Mouse (Mus musculus): ENCODE measurements around the gene Rapgef5. TPM values are rescaled to one million over a fixed set of nuclear protein-coding genes. Genes with fewer than 3 reads are reported as not detected.

Gene Rapgef5
- polyA plus RNA-seq, 1 experiment from 2014 or later = 7.7 TPM

DNA sequence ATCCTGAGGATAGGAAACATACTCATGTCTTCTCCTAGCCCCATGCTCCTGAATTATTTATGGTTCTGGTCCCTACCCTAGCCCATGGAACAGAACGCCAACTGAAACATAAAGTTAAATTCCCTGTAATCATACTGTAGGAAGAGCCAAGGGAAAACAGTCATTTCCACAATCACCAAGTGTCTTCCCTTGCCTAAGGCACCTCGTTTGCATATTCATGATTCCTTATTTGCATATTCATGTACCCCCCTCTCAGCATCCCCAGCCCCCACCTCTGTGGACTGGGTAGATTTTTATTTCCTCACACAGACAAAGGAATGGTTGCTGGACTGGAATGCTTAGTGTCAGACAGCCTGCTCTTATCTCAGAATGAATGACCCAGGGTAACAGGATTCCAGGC lies 220.6 kb downstream of the Rapgef5 start:
- Histone ChIP-seq H3K27me3 (ENCODE audit: control insufficient read depth, insufficient read depth, low read length) (no peaks in the 10 kb centered on the region), H3K4me1 (ENCODE audit: control insufficient read depth, insufficient read depth, low read length) (no peaks in the 10 kb centered on the region), H3K4me3 (ENCODE audit: low read depth, low read length) (no peak overlapping the region), H3K9me3 (replicated peaks; ENCODE audit: control insufficient read depth, low read length) (no peaks in the 10 kb centered on the region), H3K4me2 (ENCODE audit: low read depth, low read length) (no peak overlapping the region), H3K9ac (replicated peaks; ENCODE audit: low read length) (no peak overlapping the region), H3K27ac (replicated peaks; ENCODE audit: low read depth, low read length) (no peak overlapping the region), H3K36me3 (replicated peaks; ENCODE audit: control insufficient read depth, insufficient read depth, low read depth, low read length) (no peaks in the 10 kb centered on the region)
- DNase-seq (ENCODE audit: low spot score) (no peak), ATAC-seq (replicated peaks; ENCODE audit: insufficient number of reproducible peaks, low FRiP score, low TSS enrichment, low read depth) (no peak; the same call in 1 of the 2 replicates)
- 67% methylated on average over 2 of the region's 2 CpGs for WGBS

GRCm38 (mm10) chr12:117737332-117738031 lies 221.2 kb downstream of the Rapgef5 start:
- Histone ChIP-seq H3K36me3 (replicated peaks; ENCODE audit: control insufficient read depth, insufficient read depth, low read depth, low read length) (no peaks in the 10 kb centered on the region), H3K9me3 (replicated peaks; ENCODE audit: control insufficient read depth, low read length) (no peaks in the 10 kb centered on the region), H3K4me1 (ENCODE audit: control insufficient read depth, insufficient read depth, low read length) (no peaks in the 10 kb centered on the region), H3K27ac (replicated peaks; ENCODE audit: low read depth, low read length) (no peak overlapping the region), H3K9ac (replicated peaks; ENCODE audit: low read length) (no peak overlapping the region), H3K4me2 (ENCODE audit: low read depth, low read length) (no peak overlapping the region), H3K27me3 (ENCODE audit: control insufficient read depth, insufficient read depth, low read length) (no peaks in the 10 kb centered on the region), H3K4me3 (ENCODE audit: low read depth, low read length) (no peak overlapping the region)
- DNase-seq (ENCODE audit: low spot score) = no peak
- 77% methylated on average over 11 of the region's 11 CpGs for WGBS
- ATAC-seq (replicated peaks; ENCODE audit: insufficient number of reproducible peaks, low FRiP score, low TSS enrichment, low read depth) = no peak

DNA sequence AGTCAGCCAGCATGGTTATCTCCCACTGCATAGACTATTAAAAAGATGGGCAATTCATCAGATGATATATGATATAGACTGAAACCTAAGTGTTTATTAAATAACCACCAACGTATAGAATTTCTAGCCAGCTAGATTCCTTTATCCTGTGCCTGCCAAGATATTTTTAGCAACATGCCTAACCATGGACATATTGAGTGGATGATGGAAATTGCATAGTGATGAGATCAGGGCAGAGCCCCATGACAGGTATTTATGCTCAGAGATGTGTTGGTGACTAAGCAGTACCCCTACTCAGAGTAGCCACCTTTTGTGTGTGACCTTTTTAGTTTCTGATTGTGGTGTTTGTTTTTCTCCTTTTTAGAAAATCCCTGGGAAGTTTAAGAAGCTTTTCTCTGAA lies 226.2 kb downstream of the Rapgef5 start:
- Histone ChIP-seq H3K4me1 (ENCODE audit: control insufficient read depth, insufficient read depth, low read length) (no peaks in the 10 kb centered on the region), H3K9ac (replicated peaks; ENCODE audit: low read length) (no peak overlapping the region), H3K36me3 (replicated peaks; ENCODE audit: control insufficient read depth, insufficient read depth, low read depth, low read length) (no peaks in the 10 kb centered on the region), H3K4me3 (ENCODE audit: low read depth, low read length) (no peak overlapping the region), H3K27ac (replicated peaks; ENCODE audit: low read depth, low read length) (no peak overlapping the region), H3K9me3 (replicated peaks; ENCODE audit: control insufficient read depth, low read length) (no peaks in the 10 kb centered on the region), H3K27me3 (ENCODE audit: control insufficient read depth, insufficient read depth, low read length) (no peaks in the 10 kb centered on the region), H3K4me2 (ENCODE audit: low read depth, low read length) (no peak overlapping the region)
- 70% methylated on average over 1 of the region's 1 CpGs for WGBS
- no peak for ATAC-seq (replicated peaks; ENCODE audit: insufficient number of reproducible peaks, low FRiP score, low TSS enrichment, low read depth)
- DNase-seq (ENCODE audit: low spot score) = no peak

DNA sequence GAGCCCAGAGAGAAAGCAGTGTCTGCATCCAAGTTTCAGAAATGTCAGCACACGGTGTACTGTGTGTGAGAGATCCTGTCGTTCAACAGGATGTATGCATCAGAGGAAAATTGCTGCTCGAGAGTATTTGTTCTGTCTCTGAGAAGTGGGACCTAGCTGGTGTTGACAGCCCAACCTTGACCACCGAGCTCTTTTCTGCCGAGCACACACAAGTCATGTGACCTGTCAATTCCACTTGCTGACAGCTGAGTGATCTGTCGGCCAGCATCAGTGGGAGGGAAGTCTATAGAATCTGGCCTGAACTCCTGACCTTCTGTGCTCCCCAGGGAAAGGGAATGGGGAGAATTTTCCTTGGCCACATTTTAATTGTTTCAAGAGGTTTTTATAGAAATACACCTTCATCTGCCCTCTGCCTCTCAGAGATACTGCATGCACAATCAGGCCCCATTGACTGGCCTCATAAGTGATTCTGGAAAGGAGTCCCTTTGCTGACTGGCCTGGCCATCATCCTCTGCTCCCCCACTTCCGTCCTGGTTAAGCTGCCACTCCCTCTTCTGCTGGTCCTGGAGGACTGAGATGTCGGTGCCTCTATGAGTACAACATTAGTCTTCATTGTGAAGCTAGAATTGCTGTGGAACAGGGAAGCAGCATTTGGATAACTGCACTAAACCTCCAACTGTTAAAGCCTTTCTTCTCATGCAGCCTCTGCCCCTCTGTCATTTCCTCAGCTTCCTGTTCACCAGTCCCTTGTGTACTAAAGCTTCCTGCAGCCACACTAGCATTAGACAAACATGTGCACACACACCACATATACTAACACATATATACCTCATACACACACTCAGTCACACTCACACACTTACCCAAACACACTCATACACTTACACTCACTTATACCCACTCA lies 228.6 kb downstream of the Rapgef5 start:
- H3K9me3 ChIP-seq (replicated peaks; ENCODE audit: control insufficient read depth, low read length) = no peaks in the 10 kb centered on the region
- no peak overlapping the region for H3K9ac ChIP-seq (replicated peaks; ENCODE audit: low read length)
- WGBS = 10% methylated on average over 8 of the region's 8 CpGs
- H3K4me3 ChIP-seq (ENCODE audit: low read depth, low read length) = no peak overlapping the region
- H3K36me3 ChIP-seq (replicated peaks; ENCODE audit: control insufficient read depth, insufficient read depth, low read depth, low read length) = no peaks in the 10 kb centered on the region
- no peaks in the 10 kb centered on the region for H3K4me1 ChIP-seq (ENCODE audit: control insufficient read depth, insufficient read depth, low read length)
- no peaks in the 10 kb centered on the region for H3K27me3 ChIP-seq (ENCODE audit: control insufficient read depth, insufficient read depth, low read length)
- ATAC-seq (replicated peaks; ENCODE audit: insufficient number of reproducible peaks, low FRiP score, low TSS enrichment, low read depth) = no peak
- H3K27ac ChIP-seq (replicated peaks; ENCODE audit: low read depth, low read length) = no peak overlapping the region
- H3K4me2 ChIP-seq (ENCODE audit: low read depth, low read length) = no peak overlapping the region
- DNase-seq (ENCODE audit: low spot score) = peak; percentile 57

GRCm38 (mm10) chr12:117746611-117747010 lies 230.3 kb downstream of the Rapgef5 start:
- no peaks in the 10 kb centered on the region for H3K36me3 ChIP-seq (replicated peaks; ENCODE audit: control insufficient read depth, insufficient read depth, low read depth, low read length)
- H3K27ac ChIP-seq (replicated peaks; ENCODE audit: low read depth, low read length) = no peak overlapping the region
- no peaks in the 10 kb centered on the region for H3K4me1 ChIP-seq (ENCODE audit: control insufficient read depth, insufficient read depth, low read length)
- H3K4me2 ChIP-seq (ENCODE audit: low read depth, low read length) = no peak overlapping the region
- ATAC-seq (replicated peaks; ENCODE audit: insufficient number of reproducible peaks, low FRiP score, low TSS enrichment, low read depth) (no peak), DNase-seq (ENCODE audit: low spot score) (no peak)
- no peak overlapping the region for H3K9ac ChIP-seq (replicated peaks; ENCODE audit: low read length)
- WGBS = 87% methylated on average over 7 of the region's 7 CpGs
- no peaks in the 10 kb centered on the region for H3K27me3 ChIP-seq (ENCODE audit: control insufficient read depth, insufficient read depth, low read length)
- no peaks in the 10 kb centered on the region for H3K9me3 ChIP-seq (replicated peaks; ENCODE audit: control insufficient read depth, low read length)
- H3K4me3 ChIP-seq (ENCODE audit: low read depth, low read length) = no peak overlapping the region

- Histone ChIP-seq H3K36me3 (replicated peaks; ENCODE audit: control insufficient read depth, insufficient read depth, low read depth, low read length) (no peaks in the 10 kb centered on the region), H3K4me1 (ENCODE audit: control insufficient read depth, insufficient read depth, low read length) (no peaks in the 10 kb centered on the region; the same call in 1 of the 2 replicates), H3K4me2 (ENCODE audit: low read depth, low read length) (no peak overlapping the region), H3K9me3 (replicated peaks; ENCODE audit: control insufficient read depth, low read length) (no peaks in the 10 kb centered on the region), H3K9ac (replicated peaks; ENCODE audit: low read length) (no peak overlapping the region), H3K27me3 (ENCODE audit: control insufficient read depth, insufficient read depth, low read length) (no peaks in the 10 kb centered on the region), H3K4me3 (ENCODE audit: low read depth, low read length) (no peak overlapping the region), H3K27ac (replicated peaks; ENCODE audit: low read depth, low read length) (no peak overlapping the region)
- 15% methylated on average over 9 of the region's 9 CpGs for WGBS
- peak; percentile 63 for DNase-seq (ENCODE audit: low spot score)
- ATAC-seq (replicated peaks; ENCODE audit: insufficient number of reproducible peaks, low FRiP score, low TSS enrichment, low read depth) = peak; percentile 51
Measured at GRCm38 (mm10) chr12:117751045-117751444, 234.8 kb downstream of the Rapgef5 start.

DNA sequence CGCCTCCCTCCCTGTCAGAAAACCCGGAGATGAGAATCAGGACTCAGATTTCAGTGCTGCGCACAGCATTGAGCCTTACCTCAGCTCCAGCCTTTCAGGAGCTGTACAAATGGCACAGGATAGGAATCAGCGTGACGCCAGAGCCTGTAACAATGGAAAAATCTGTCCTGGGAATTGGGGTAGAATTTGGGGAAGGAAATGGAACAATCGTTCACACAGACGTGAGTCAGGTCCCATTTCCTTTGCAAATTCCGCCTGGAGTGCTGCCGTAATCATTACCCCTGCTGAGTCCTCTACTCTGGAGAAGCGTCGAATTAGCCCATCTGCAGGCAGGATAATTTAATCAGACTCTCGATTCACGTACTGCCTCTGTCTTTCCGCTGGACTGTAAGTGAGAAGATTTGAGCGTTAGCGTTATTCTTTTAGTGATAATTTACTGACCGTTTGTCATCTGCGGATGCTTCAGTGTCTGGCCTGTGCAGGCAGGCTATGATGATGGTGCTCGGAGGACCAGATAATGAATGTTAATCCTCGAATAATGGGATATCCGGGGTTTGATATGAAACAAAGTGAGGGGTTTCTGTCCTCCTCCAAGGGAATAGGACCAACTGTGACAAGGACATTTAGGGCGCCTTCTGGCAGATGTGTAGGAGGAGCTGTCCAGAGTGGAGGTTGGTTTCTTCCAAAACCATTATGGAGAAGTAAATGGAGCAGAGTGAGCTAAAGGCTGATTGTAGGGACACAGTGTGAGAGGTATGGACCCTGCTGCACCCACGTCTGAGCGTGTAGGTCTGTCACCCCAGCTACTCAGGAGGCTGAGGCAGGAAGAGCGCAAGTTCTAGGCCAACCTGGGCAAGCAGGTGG lies 235.5 kb downstream of the Rapgef5 start:
- no peaks in the 10 kb centered on the region for H3K36me3 ChIP-seq (replicated peaks; ENCODE audit: control insufficient read depth, insufficient read depth, low read depth, low read length)
- no peak overlapping the region for H3K27ac ChIP-seq (replicated peaks; ENCODE audit: low read depth, low read length)
- no peaks in the 10 kb centered on the region for H3K9me3 ChIP-seq (replicated peaks; ENCODE audit: control insufficient read depth, low read length)
- H3K27me3 ChIP-seq (ENCODE audit: control insufficient read depth, insufficient read depth, low read length) = no peaks in the 10 kb centered on the region
- H3K4me1 ChIP-seq (ENCODE audit: control insufficient read depth, insufficient read depth, low read length) = no peaks in the 10 kb centered on the region; the same call in 1 of the 2 replicates
- ATAC-seq (replicated peaks; ENCODE audit: insufficient number of reproducible peaks, low FRiP score, low TSS enrichment, low read depth) = peak; percentile 74
- peak; percentile 69 for DNase-seq (ENCODE audit: low spot score)
- no peak overlapping the region for H3K9ac ChIP-seq (replicated peaks; ENCODE audit: low read length)
- H3K4me3 ChIP-seq (ENCODE audit: low read depth, low read length) = no peak overlapping the region
- 32% methylated on average over 25 of the region's 25 CpGs for WGBS
- H3K4me2 ChIP-seq (ENCODE audit: low read depth, low read length) = 0 out of 2 replicates have a peak overlapping the region, but pooled peaks have one; percentile 13
